Mouse (Mus musculus) cortical plate, adult 2 months (tissue): ENCODE results near the gene G0s2.

Experiments
- CTCF ChIP-seq: fragments of 200-500 bp; IDR thresholded peaks from 2 replicates; pipeline ENCODE4 v1.5.1; 2011; ENCODE audit warnings: mild to moderate bottlenecking, control low read depth, low read length; ENCODE audit not compliant: insufficient read depth; ENCODE audit errors: extremely low read depth
- POLR2A ChIP-seq: fragments of 200-500 bp; IDR thresholded peaks from 2 replicates; pipeline ENCODE4 v1.6.1; 2011; ENCODE audit warnings: mild to moderate bottlenecking, low read length, control low read depth; ENCODE audit not compliant: insufficient read depth; ENCODE audit errors: extremely low read depth

DNA sequence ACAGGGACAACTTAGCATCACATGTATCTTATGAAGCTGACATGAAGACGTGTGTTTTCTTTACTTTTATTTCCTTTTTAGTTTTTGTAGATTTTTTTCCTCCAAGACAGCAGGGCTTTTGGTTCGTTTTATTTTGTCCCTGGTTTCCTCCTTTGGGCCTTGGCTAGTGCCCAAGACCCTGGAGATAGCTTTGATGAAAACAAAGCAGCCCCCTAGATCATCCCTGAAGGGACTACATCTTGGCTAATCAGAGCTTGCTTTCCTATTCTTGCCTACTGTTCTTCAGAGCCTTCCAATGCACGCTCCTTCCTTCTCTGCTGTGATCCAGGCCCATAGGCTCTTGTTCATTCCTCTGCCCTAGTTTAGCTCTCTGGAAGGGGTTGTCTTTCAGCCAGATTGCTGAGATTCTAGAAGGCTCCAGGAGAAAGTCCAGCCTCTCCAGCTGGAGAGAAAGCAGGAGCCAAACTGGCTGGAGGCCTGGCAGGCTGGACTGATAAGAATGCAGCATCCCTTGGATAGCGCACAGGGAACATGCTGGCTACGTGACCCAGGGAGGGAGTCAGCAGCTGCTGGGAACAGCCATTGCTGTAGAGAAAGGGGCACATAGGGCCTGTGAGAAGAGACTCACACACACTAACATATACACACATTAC is 42.8 kb upstream of the G0s2 start:
- TF ChIP-seq POLR2A (no peak), CTCF (no peak)
